ENCODE assay signal across 19 mouse cellular contexts in the genomic region with DNA sequence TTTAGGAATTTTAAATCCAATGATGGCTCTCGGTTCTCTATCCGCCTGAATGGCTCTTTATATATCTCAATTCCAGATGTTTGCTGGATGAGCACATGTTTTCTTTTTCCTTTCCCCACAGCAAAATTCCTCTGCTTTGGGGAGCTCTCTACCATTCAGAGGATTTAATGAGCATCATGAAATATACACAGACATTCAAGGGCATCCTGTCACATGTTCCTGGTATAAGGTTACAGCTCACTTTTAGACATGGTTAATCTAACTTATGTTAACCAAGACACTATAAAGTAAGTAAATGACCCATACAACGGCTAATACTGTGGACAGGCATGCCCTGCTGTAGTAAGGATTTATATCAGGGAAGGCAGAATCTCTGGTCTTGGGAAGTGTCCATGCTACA.
DNase-seq lines count a peak whose midpoint lies in the region; ATAC-seq lines count a peak whose summit lies in the region.
"Had no signal": no experiment of that assay in that cellular context is flagged by ENCODE, and none has a peak within 500 bp of the region (broad histone marks: within the 10 kb centered on the region; RNA-seq: fewer than 3 reads in every experiment).

No protein-coding gene starts in this region.

- ATAC-seq in kidney, embryonic 15.5 days (replicated peaks; ENCODE audit: low FRiP score): peak; percentile 69
- ATAC-seq in embryonic facial prominence, embryonic 11.5 days (replicated peaks; ENCODE audit: insufficient number of reproducible peaks, low FRiP score, low TSS enrichment, low read depth): peak; percentile 48; the same call in 1 of the 2 replicates
- peak; percentile 29; the same call in 1 of the 2 replicates for ATAC-seq in embryonic facial prominence, embryonic 15.5 days (ENCODE audit: insufficient number of reproducible peaks, low FRiP score, low TSS enrichment, low read depth)
- peak; percentile 76 for ATAC-seq in limb, embryonic 13.5 days (ENCODE audit: low FRiP score, low read depth)
- ATAC-seq: forebrain, embryonic 14.5 days had no signal

- no peak overlapping the region for H3K9ac ChIP-seq in kidney, embryonic 15.5 days
- H3K9ac ChIP-seq in embryonic facial prominence, embryonic 11.5 days (replicated peaks; ENCODE audit: low read length): no peak overlapping the region
- H3K9ac ChIP-seq in embryonic facial prominence, embryonic 15.5 days: no peak overlapping the region
- no peak overlapping the region for H3K9ac ChIP-seq in limb, embryonic 13.5 days
- H3K9ac ChIP-seq: liver, embryonic 13.5 days; lung, embryonic 14.5 days had no signal

- DNase-seq in kidney, postnatal 36 days: no peak
- peak; percentile 58 for DNase-seq in embryonic facial prominence, embryonic 11.5 days (ENCODE audit: low spot score)
- no peak for DNase-seq in adipocyte (ENCODE audit: low spot score)
- no peak for DNase-seq in left cerebral cortex, adult 9 months (ENCODE audit: low spot score in 2 of 2)
- no peak for DNase-seq in retina, embryonic 14.5 days (ENCODE audit: low spot score)
- DNase-seq: adrenal gland, adult 2 months; cerebellum, adult 8-10 months; gastrocnemius, postnatal 36 days; kidney, adult 18-20 months; liver, embryonic 13.5 days; lung, embryonic 14.5 days; lung, postnatal 36 days; right cerebral cortex, postnatal 4 days; thymus, postnatal 25 days had no signal

- H3K4me2 ChIP-seq in kidney, embryonic 15.5 days: no peak overlapping the region
- H3K4me2 ChIP-seq in embryonic facial prominence, embryonic 11.5 days (ENCODE audit: low read depth, low read length): no peak overlapping the region
- no peak overlapping the region for H3K4me2 ChIP-seq in embryonic facial prominence, embryonic 15.5 days (replicated peaks)
- no peak overlapping the region for H3K4me2 ChIP-seq in limb, embryonic 13.5 days (replicated peaks)
- H3K4me2 ChIP-seq: liver, embryonic 13.5 days; lung, embryonic 14.5 days had no signal

- no peaks in the 10 kb centered on the region for H3K36me3 ChIP-seq in kidney, embryonic 15.5 days
- no peaks in the 10 kb centered on the region for H3K36me3 ChIP-seq in embryonic facial prominence, embryonic 11.5 days (replicated peaks; ENCODE audit: control insufficient read depth, insufficient read depth, low read depth, low read length)
- no peaks in the 10 kb centered on the region for H3K36me3 ChIP-seq in embryonic facial prominence, embryonic 15.5 days
- H3K36me3 ChIP-seq in limb, embryonic 13.5 days: no peaks in the 10 kb centered on the region
- H3K36me3 ChIP-seq: heart, embryonic 10.5 days; liver, embryonic 13.5 days had no signal

- H3K27me3 ChIP-seq in kidney, embryonic 15.5 days: no peaks in the 10 kb centered on the region
- no peaks in the 10 kb centered on the region for H3K27me3 ChIP-seq in embryonic facial prominence, embryonic 11.5 days (ENCODE audit: control insufficient read depth, insufficient read depth, low read length)
- H3K27me3 ChIP-seq in embryonic facial prominence, embryonic 15.5 days: no peaks in the 10 kb centered on the region
- no peaks in the 10 kb centered on the region for H3K27me3 ChIP-seq in limb, embryonic 13.5 days
- H3K27me3 ChIP-seq: liver, embryonic 13.5 days had no signal

- H3K27ac ChIP-seq in kidney, embryonic 15.5 days: 0 out of 2 replicates have a peak overlapping the region, but pooled peaks have one; percentile 18
- no peak overlapping the region for H3K27ac ChIP-seq in embryonic facial prominence, embryonic 11.5 days (replicated peaks; ENCODE audit: low read depth, low read length)
- H3K27ac ChIP-seq in embryonic facial prominence, embryonic 15.5 days (replicated peaks): peak overlapping the region; percentile 82
- peak overlapping the region; percentile 39; the same call in 1 of the 2 replicates for H3K27ac ChIP-seq in limb, embryonic 13.5 days
- H3K27ac ChIP-seq: heart, embryonic 10.5 days; liver, embryonic 13.5 days had no signal

- 15% methylated on average over 3 of the region's 3 CpGs for WGBS in kidney, embryonic 15.5 days
- WGBS in embryonic facial prominence, embryonic 11.5 days: 26% methylated on average over 3 of the region's 3 CpGs
- 23% methylated on average over 3 of the region's 3 CpGs for WGBS in embryonic facial prominence, embryonic 15.5 days
- WGBS in limb, embryonic 13.5 days: 16% methylated on average over 3 of the region's 3 CpGs

- H3K9me3 ChIP-seq in kidney, embryonic 15.5 days (replicated peaks): no peaks in the 10 kb centered on the region
- H3K9me3 ChIP-seq in embryonic facial prominence, embryonic 11.5 days (replicated peaks; ENCODE audit: control insufficient read depth, low read length): no peaks in the 10 kb centered on the region
- no peaks in the 10 kb centered on the region for H3K9me3 ChIP-seq in embryonic facial prominence, embryonic 15.5 days (replicated peaks)
- no peaks in the 10 kb centered on the region for H3K9me3 ChIP-seq in limb, embryonic 13.5 days
- H3K9me3 ChIP-seq: heart, embryonic 10.5 days; liver, embryonic 13.5 days had no signal

- 0 out of 2 replicates have a peak, but pooled peaks cover 2% of the 10 kb centered on the region for H3K4me1 ChIP-seq in kidney, embryonic 15.5 days
- no peaks in the 10 kb centered on the region for H3K4me1 ChIP-seq in embryonic facial prominence, embryonic 11.5 days (ENCODE audit: control insufficient read depth, insufficient read depth, low read length)
- H3K4me1 ChIP-seq in embryonic facial prominence, embryonic 15.5 days: peaks cover 8% of the 10 kb centered on the region; the same call in 1 of the 2 replicates
- H3K4me1 ChIP-seq in limb, embryonic 13.5 days: peaks cover 15% of the 10 kb centered on the region
- H3K4me1 ChIP-seq: heart, embryonic 10.5 days; liver, embryonic 13.5 days had no signal

- H3K4me3 ChIP-seq in kidney, embryonic 15.5 days (replicated peaks): no peak overlapping the region
- no peak overlapping the region for H3K4me3 ChIP-seq in embryonic facial prominence, embryonic 11.5 days (ENCODE audit: low read depth, low read length)
- no peak overlapping the region for H3K4me3 ChIP-seq in embryonic facial prominence, embryonic 15.5 days (replicated peaks)
- H3K4me3 ChIP-seq in limb, embryonic 13.5 days: no peak overlapping the region
- H3K4me3 ChIP-seq: heart, embryonic 10.5 days; liver, embryonic 13.5 days had no signal
